Mouse (Mus musculus): Measurements from ENCODE around the gene Mrps26. TPM values are rescaled to one million over a fixed set of nuclear protein-coding genes. Genes with fewer than 3 reads are reported as not detected.
A peak's percentile ranks its signal among the peaks of the same experiment; 100 is the strongest.

The Mrps26 gene
- polyA plus RNA-seq, 1 experiment from 2014 or later, result 70.5 TPM

GRCm38 (mm10) chr2:130577632-130578031 lies 14.1 kb downstream of the Mrps26 start:
- Histone ChIP-seq H3K4me2 (ENCODE audit: low read depth, low read length, severe bottlenecking) (0 out of 2 replicates have a peak overlapping the region, but pooled peaks have one; percentile 9), H3K4me3 (ENCODE audit: low read depth, low read length) (0 out of 2 replicates have a peak overlapping the region, but pooled peaks have one; percentile 6), H3K27me3 (ENCODE audit: control insufficient read depth, insufficient read depth, low read length) (peaks cover 78% of the 10 kb centered on the region), H3K4me1 (replicated peaks; ENCODE audit: control insufficient read depth, insufficient read depth, low read length) (peaks cover 6% of the 10 kb centered on the region; the same call in 1 of the 2 replicates), H3K27ac (ENCODE audit: low read depth, low read length) (no peak overlapping the region), H3K36me3 (ENCODE audit: control insufficient read depth, insufficient read depth, low read length) (no peaks in the 10 kb centered on the region), H3K9ac (ENCODE audit: low read length) (no peak overlapping the region), H3K9me3 (ENCODE audit: control insufficient read depth, low read length) (no peaks in the 10 kb centered on the region)
- 6% methylated on average over 12 of the region's 12 CpGs for WGBS
- ATAC-seq (replicated peaks; ENCODE audit: low FRiP score), result peak; percentile 49
- DNase-seq (ENCODE audit: low spot score), result peak; percentile 72

- H3K9me3 ChIP-seq (ENCODE audit: control insufficient read depth, low read length), result no peaks in the 10 kb centered on the region
- no peak for ATAC-seq (replicated peaks; ENCODE audit: low FRiP score)
- WGBS, result 10% methylated on average over 11 of the region's 11 CpGs
- no peak overlapping the region for H3K4me3 ChIP-seq (ENCODE audit: low read depth, low read length)
- H3K27ac ChIP-seq (ENCODE audit: low read depth, low read length), result no peak overlapping the region
- H3K4me1 ChIP-seq (replicated peaks; ENCODE audit: control insufficient read depth, insufficient read depth, low read length), result peaks cover 6% of the 10 kb centered on the region; the same call in 1 of the 2 replicates
- H3K9ac ChIP-seq (ENCODE audit: low read length), result no peak overlapping the region
- no peak overlapping the region for H3K4me2 ChIP-seq (ENCODE audit: low read depth, low read length, severe bottlenecking)
- H3K27me3 ChIP-seq (ENCODE audit: control insufficient read depth, insufficient read depth, low read length), result peaks cover 79% of the 10 kb centered on the region
- DNase-seq (ENCODE audit: low spot score), result peak; percentile 83
- no peaks in the 10 kb centered on the region for H3K36me3 ChIP-seq (ENCODE audit: control insufficient read depth, insufficient read depth, low read length)
Observed at GRCm38 (mm10) chr2:130578148-130578547, 14.6 kb downstream of the Mrps26 start.

- H3K9ac ChIP-seq (ENCODE audit: low read length), result no peak overlapping the region
Observed at GRCm38 (mm10) chr2:130579791-130580190, 16.2 kb downstream of the Mrps26 start.

GRCm38 (mm10) chr2:130581201-130581600 lies 17.7 kb downstream of the Mrps26 start:
- DNase-seq (ENCODE audit: low spot score) (no peak), ATAC-seq (replicated peaks; ENCODE audit: low FRiP score) (no peak)
- Histone ChIP-seq H3K4me1 (replicated peaks; ENCODE audit: control insufficient read depth, insufficient read depth, low read length) (peaks cover 6% of the 10 kb centered on the region; the same call in 1 of the 2 replicates), H3K27me3 (ENCODE audit: control insufficient read depth, insufficient read depth, low read length) (peaks cover 65% of the 10 kb centered on the region), H3K27ac (ENCODE audit: low read depth, low read length) (no peak overlapping the region), H3K9ac (ENCODE audit: low read length) (no peak overlapping the region), H3K36me3 (ENCODE audit: control insufficient read depth, insufficient read depth, low read length) (no peaks in the 10 kb centered on the region), H3K9me3 (ENCODE audit: control insufficient read depth, low read length) (no peaks in the 10 kb centered on the region), H3K4me3 (ENCODE audit: low read depth, low read length) (peak overlapping the region; percentile 20; the same call in 1 of the 2 replicates), H3K4me2 (ENCODE audit: low read depth, low read length, severe bottlenecking) (peak overlapping the region; percentile 28)
- WGBS, result 2% methylated on average over 16 of the region's 16 CpGs

More at GRCm38 (mm10) chr2:130579791-130580190, 16.2 kb downstream of the Mrps26 start:
- WGBS, result 9% methylated on average over 8 of the region's 8 CpGs
- Histone ChIP-seq H3K4me1 (replicated peaks; ENCODE audit: control insufficient read depth, insufficient read depth, low read length) (peaks cover 6% of the 10 kb centered on the region; the same call in 1 of the 2 replicates), H3K27me3 (ENCODE audit: control insufficient read depth, insufficient read depth, low read length) (peaks cover 76% of the 10 kb centered on the region), H3K36me3 (ENCODE audit: control insufficient read depth, insufficient read depth, low read length) (no peaks in the 10 kb centered on the region), H3K27ac (ENCODE audit: low read depth, low read length) (no peak overlapping the region), H3K4me3 (ENCODE audit: low read depth, low read length) (no peak overlapping the region), H3K9me3 (ENCODE audit: control insufficient read depth, low read length) (no peaks in the 10 kb centered on the region), H3K4me2 (ENCODE audit: low read depth, low read length, severe bottlenecking) (no peak overlapping the region)
- no peak for DNase-seq (ENCODE audit: low spot score)
- ATAC-seq (replicated peaks; ENCODE audit: low FRiP score), result no peak

DNA sequence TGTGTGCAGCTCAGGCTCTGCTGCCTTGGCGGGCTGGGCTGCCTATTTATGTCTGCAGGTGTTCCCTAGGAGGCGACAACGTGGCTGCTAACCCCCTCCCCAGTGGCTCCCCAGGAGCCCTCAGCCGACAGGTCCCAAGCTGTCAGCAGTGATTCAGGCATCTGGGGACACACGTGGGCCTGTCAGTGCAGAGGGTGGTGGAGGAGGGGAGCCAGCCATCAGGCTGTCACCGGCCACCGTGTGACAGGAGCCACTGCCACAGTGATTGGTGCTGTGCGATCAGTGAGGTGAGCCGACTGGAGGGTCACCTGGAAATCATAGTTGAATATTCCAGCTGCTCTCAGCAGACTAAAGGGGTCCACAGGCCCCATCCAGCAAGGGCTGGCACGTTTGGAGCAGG lies 19.0 kb downstream of the Mrps26 start, which contains the start of gene Avp:
Gene Avp, minus strand, starts transcription at position 3 of the 400 bp plus-strand sequence.
- peaks cover 52% of the 10 kb centered on the region for H3K27me3 ChIP-seq (ENCODE audit: control insufficient read depth, insufficient read depth, low read length)
- no peak within 1 kb of the TSS for H3K9ac ChIP-seq (ENCODE audit: low read length)
- WGBS, result 40% methylated on average over 10 of the region's 10 CpGs
- ATAC-seq (replicated peaks; ENCODE audit: low FRiP score), result no peak
- no peaks in the 10 kb centered on the region for H3K9me3 ChIP-seq (ENCODE audit: control insufficient read depth, low read length)
- H3K36me3 ChIP-seq (ENCODE audit: control insufficient read depth, insufficient read depth, low read length), result no peaks in the 10 kb centered on the region
- no peak for DNase-seq (ENCODE audit: low spot score)
- H3K27ac ChIP-seq (ENCODE audit: low read depth, low read length), result no peak within 1 kb of the TSS
- peaks cover 6% of the 10 kb centered on the region; the same call in 1 of the 2 replicates for H3K4me1 ChIP-seq (replicated peaks; ENCODE audit: control insufficient read depth, insufficient read depth, low read length)
- H3K4me3 ChIP-seq (ENCODE audit: low read depth, low read length), result no peak within 1 kb of the TSS
- no peak within 1 kb of the TSS for H3K4me2 ChIP-seq (ENCODE audit: low read depth, low read length, severe bottlenecking)

DNA sequence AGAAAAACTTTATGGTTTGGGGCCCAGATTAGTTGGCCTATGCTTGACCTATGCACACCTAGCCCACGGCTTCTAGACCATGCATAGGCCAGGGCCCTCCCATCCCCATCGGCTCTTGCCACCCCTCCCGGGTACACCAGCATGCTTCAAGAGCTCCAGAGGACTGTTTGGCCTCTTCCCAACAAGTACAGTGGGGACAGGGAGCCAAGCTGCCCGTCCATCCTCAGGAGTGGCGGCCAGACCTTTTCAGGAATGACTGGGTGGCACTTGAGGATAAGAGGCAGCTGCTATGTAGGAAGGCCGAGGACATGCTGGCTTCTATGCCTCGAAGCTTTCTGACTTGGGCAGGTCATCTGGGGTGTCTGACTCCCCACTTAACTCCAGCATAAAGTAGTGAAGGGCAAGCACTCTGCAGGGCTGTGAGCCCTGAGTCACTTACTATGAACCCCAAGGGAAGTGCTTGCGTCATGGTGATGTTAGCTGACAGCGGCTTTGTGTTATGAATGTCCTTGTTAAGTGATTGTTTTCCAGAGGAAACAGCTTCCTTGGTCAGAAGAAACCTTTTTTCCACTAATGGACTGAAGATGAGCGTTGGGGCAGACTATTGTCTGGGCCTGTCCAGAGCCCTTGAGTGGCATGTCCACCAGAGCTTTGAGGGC lies 20.5 kb downstream of the Mrps26 start:
- ATAC-seq (replicated peaks; ENCODE audit: low FRiP score) (no peak), DNase-seq (ENCODE audit: low spot score) (no peak)
- H3K27ac ChIP-seq (ENCODE audit: low read depth, low read length), result no peak overlapping the region
- H3K9me3 ChIP-seq (ENCODE audit: control insufficient read depth, low read length), result no peaks in the 10 kb centered on the region
- H3K4me3 ChIP-seq (ENCODE audit: low read depth, low read length), result no peak overlapping the region
- peaks cover 37% of the 10 kb centered on the region for H3K27me3 ChIP-seq (ENCODE audit: control insufficient read depth, insufficient read depth, low read length)
- peaks cover 6% of the 10 kb centered on the region; the same call in 1 of the 2 replicates for H3K4me1 ChIP-seq (replicated peaks; ENCODE audit: control insufficient read depth, insufficient read depth, low read length)
- no peaks in the 10 kb centered on the region for H3K36me3 ChIP-seq (ENCODE audit: control insufficient read depth, insufficient read depth, low read length)
- 85% methylated on average over 10 of the region's 10 CpGs for WGBS
- H3K9ac ChIP-seq (ENCODE audit: low read length), result no peak overlapping the region
- no peak overlapping the region for H3K4me2 ChIP-seq (ENCODE audit: low read depth, low read length, severe bottlenecking)

DNA sequence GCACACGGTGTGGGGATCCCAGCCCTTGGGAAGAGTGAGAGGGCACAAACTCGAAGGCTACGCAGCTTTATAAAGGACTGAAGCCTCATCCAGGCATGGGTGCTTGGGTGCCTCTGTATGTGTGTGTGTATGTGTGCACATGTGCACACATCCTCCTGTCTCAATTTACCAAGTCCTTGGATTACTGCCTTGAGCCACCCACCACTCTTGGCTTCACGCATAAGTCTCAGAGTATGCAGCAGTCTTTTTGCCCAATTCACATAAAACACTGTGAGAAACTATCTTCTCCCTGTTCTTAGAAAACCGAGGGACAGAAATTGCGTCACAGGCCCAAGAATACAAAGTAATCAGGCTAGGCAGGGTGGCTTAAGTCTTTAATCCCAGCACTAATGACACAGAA lies 22.5 kb downstream of the Mrps26 start:
- H3K36me3 ChIP-seq (ENCODE audit: control insufficient read depth, insufficient read depth, low read length), result no peaks in the 10 kb centered on the region; the same call in 1 of the 2 replicates
- H3K4me3 ChIP-seq (ENCODE audit: low read depth, low read length), result no peak overlapping the region
- H3K9ac ChIP-seq (ENCODE audit: low read length), result no peak overlapping the region
- ATAC-seq (replicated peaks; ENCODE audit: low FRiP score) (no peak), DNase-seq (ENCODE audit: low spot score) (no peak)
- H3K4me1 ChIP-seq (replicated peaks; ENCODE audit: control insufficient read depth, insufficient read depth, low read length), result peaks cover 1% of the 10 kb centered on the region; the same call in 1 of the 2 replicates
- no peaks in the 10 kb centered on the region for H3K9me3 ChIP-seq (ENCODE audit: control insufficient read depth, low read length)
- WGBS, result 84% methylated on average over 6 of the region's 6 CpGs
- no peak overlapping the region for H3K27ac ChIP-seq (ENCODE audit: low read depth, low read length)
- H3K4me2 ChIP-seq (ENCODE audit: low read depth, low read length, severe bottlenecking), result no peak overlapping the region
- peaks cover 17% of the 10 kb centered on the region for H3K27me3 ChIP-seq (ENCODE audit: control insufficient read depth, insufficient read depth, low read length)

- H3K27me3 ChIP-seq (ENCODE audit: control insufficient read depth, insufficient read depth, low read length), result no peaks in the 10 kb centered on the region; the same call in 1 of the 2 replicates
- 85% methylated on average over 2 of the region's 2 CpGs for WGBS
- H3K27ac ChIP-seq (ENCODE audit: low read depth, low read length), result no peak overlapping the region
- no peak overlapping the region for H3K4me3 ChIP-seq (ENCODE audit: low read depth, low read length)
- no peak for DNase-seq (ENCODE audit: low spot score)
- H3K4me1 ChIP-seq (replicated peaks; ENCODE audit: control insufficient read depth, insufficient read depth, low read length), result no peaks in the 10 kb centered on the region
- no peaks in the 10 kb centered on the region for H3K9me3 ChIP-seq (ENCODE audit: control insufficient read depth, low read length)
- H3K36me3 ChIP-seq (ENCODE audit: control insufficient read depth, insufficient read depth, low read length), result peaks cover 2% of the 10 kb centered on the region; the same call in 1 of the 2 replicates
- H3K9ac ChIP-seq (ENCODE audit: low read length), result no peak overlapping the region
- ATAC-seq (replicated peaks; ENCODE audit: low FRiP score), result no peak
- no peak overlapping the region for H3K4me2 ChIP-seq (ENCODE audit: low read depth, low read length, severe bottlenecking)
Observed at GRCm38 (mm10) chr2:130588373-130588772, 24.8 kb downstream of the Mrps26 start.
